Mouse (Mus musculus) E14TG2a.4 (cell line): ENCODE data around the gene Arid1a.

ENCODE experiments used
- CTCF ChIP-seq: conservative IDR thresholded peaks from 2 replicates; pipeline ENCODE4 v1.5.1; 2014; ENCODE audit warnings: low read length
- NANOG ChIP-seq: IDR thresholded peaks from 2 replicates; pipeline ENCODE4 v1.6.1; 2014; ENCODE audit warnings: borderline replicate concordance, low read length, mixed read lengths
- POU5F1 ChIP-seq: IDR thresholded peaks from 2 replicates; pipeline ENCODE4 v1.6.1; 2014; ENCODE audit warnings: low read length, borderline replicate concordance

DNA sequence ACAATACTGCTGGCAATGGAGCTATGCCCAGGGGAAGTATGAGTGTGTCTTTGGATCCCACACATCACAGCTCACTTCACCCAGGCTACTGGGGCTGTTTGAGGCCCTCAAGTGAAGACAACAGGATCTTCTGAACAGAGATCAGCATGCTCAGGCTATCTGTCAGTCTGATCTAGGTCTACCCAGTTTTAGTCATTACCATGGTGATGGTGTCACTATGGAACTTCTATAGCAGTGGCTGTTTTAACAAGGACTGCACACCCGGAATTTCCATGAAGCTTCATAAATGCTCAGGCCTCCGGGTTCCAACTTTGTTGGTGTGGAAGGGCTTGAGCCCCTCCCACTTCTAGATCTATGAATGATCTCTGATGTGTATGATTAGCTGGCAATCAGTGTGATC lies 30.9 kb downstream of the Arid1a start:
- TF ChIP-seq CTCF (no peak), POU5F1 (no peak), NANOG (no peak)
